Mouse (Mus musculus) heart, adult 2 months (tissue): ENCODE results near the gene Fbxo8. TPM values are rescaled to one million over a fixed set of nuclear protein-coding genes. Genes with fewer than 3 reads are reported as not detected.

Experiments
- DNase-seq, 2 experiments: peaks; one replicate each; pipeline ENCODE4 v3.0.0; 2021
- H3K27ac ChIP-seq: fragments of 200-600 bp; 2 replicates; pipeline ENCODE4 v1.8.1; 2022
- H3K27me3 ChIP-seq: fragments of 200-500 bp; 2 replicates; pipeline ENCODE4 v1.6.1; 2012; ENCODE audit warnings: mild to moderate bottlenecking, low read length, inconsistent platforms, mixed read lengths; ENCODE audit not compliant: control insufficient read depth, insufficient read depth
- H3K36me3 ChIP-seq: fragments of 200-500 bp; 2 replicates; pipeline ENCODE4 v1.6.1; 2012; ENCODE audit warnings: low read length, inconsistent platforms; ENCODE audit not compliant: control insufficient read depth, insufficient read depth
- H3K4me1 ChIP-seq: fragments of 200-500 bp; 2 replicates; pipeline ENCODE4 v1.6.1; 2011; ENCODE audit warnings: low read length; ENCODE audit not compliant: control insufficient read depth, insufficient read depth
- H3K4me3 ChIP-seq: fragments of 200-600 bp; 2 replicates; pipeline ENCODE4 v1.8.1; 2022
- H3K79me2 ChIP-seq: fragments of 200-500 bp; replicated peaks from 2 replicates; pipeline ENCODE4 v1.6.1; 2012; ENCODE audit warnings: mild to moderate bottlenecking, inconsistent platforms, low read length, moderate library complexity, mixed read lengths; ENCODE audit not compliant: control insufficient read depth, insufficient read depth
- H3K9ac ChIP-seq: fragments of 200-500 bp; 2 replicates; pipeline ENCODE4 v1.6.1; 2012; ENCODE audit warnings: low read depth, mild to moderate bottlenecking, control low read depth, inconsistent platforms, low read length, mixed read lengths
- CTCF ChIP-seq: fragments of 200-600 bp; IDR thresholded peaks from 2 replicates; pipeline ENCODE4 v1.8.1; 2022; ENCODE audit warnings: antibody characterized with exemption, mild to moderate bottlenecking, moderate library complexity
- EP300 ChIP-seq: fragments of 200-500 bp; IDR thresholded peaks from 2 replicates; pipeline ENCODE4 v1.6.1; 2011; ENCODE audit warnings: low read depth, low read length, control low read depth; ENCODE audit not compliant: insufficient read depth
- POLR2A ChIP-seq: fragments of 200-500 bp; IDR thresholded peaks from 2 replicates; pipeline ENCODE4 v1.6.1; 2011; ENCODE audit warnings: mild to moderate bottlenecking, low read depth, low read length, control low read depth; ENCODE audit not compliant: insufficient read depth
- WGBS: fragments of 180-500 bp; shearing (Covaris S2); methylation state at CpG from one replicate; pipeline ENCODE4 v1.1.7; 2018; 5-methylcytosine and 5-hydroxymethylcytosine counted together
- intact Hi-C: fragments of 180-260 bp; cut with DNase I; formaldehyde crosslinking; loops from one replicate; pipeline ENCODE4 v1.15.1; 2025
- long read RNA-seq: library from polyadenylated mRNA; stranded (forward); transcript quantifications from one replicate; pipeline ENCODE4 v2.0.0, GENCODE M21; 2021
- polyA plus RNA-seq: library from polyadenylated mRNA; depleted of rRNA; stranded (reverse); fragments of >200 nt; gene quantifications from 2 replicates; pipeline ENCODE4 v1.2.3, GENCODE M21; 2012; rRNA removed
- total RNA-seq, 2 experiments: library from RNA; stranded (reverse); gene quantifications; 2 replicates each; pipeline ENCODE4 v1.2.3; 2021

Gene Fbxo8
- total RNA-seq (10 to 100 TPM; 48.2 to 56.1 TPM), polyA plus RNA-seq (22.2 and 32.7 TPM in 2 replicates)
- long read RNA-seq, transcript Fbxo8-201 (6 exons, 3,571 nt): major isoform, 17 of 19 reads
- long read RNA-seq, partial matches to known transcripts: 1 of 19 reads
- long read RNA-seq, other reads (novel, unspliced or antisense): 1 of 19 reads

GRCm38 (mm10) chr8:56550558-56551360, at the start of gene Fbxo8, which contains the start of gene Cep44:
Fbxo8 (plus strand) TSS chr8:56551090.
Cep44 (minus strand) TSS chr8:56551047.
- under 1% methylated on average over 53 of the region's 53 CpGs for WGBS
- Histone ChIP-seq H3K36me3 (peaks cover 9% of the 10 kb centered on the region), H3K27me3 (no peaks in the 10 kb centered on the region), H3K4me3 (peak within 1 kb of the TSS; percentile 86), H3K9ac (peak within 1 kb of the TSS; percentile 98), H3K4me1 (peaks cover 7% of the 10 kb centered on the region), H3K79me2 (no peaks in the 10 kb centered on the region), H3K27ac (peak within 1 kb of the TSS; percentile 95)
- TF ChIP-seq EP300 (no peak), POLR2A (peak; percentile 66)
- intact Hi-C loops: loop anchor here (10.0 kb wide), 1 partner anchor 954 kb away; no protein-coding TSS in a partner anchor
- peak; percentile 82 to 86 for DNase-seq

- H3K36me3 ChIP-seq: no peaks in the 10 kb centered on the region
- no peak for TF ChIP-seq EP300
- no peak for TF ChIP-seq CTCF
- no peak for TF ChIP-seq POLR2A
- H3K27me3 ChIP-seq: no peaks in the 10 kb centered on the region
- intact Hi-C loops: no loop called here
- H3K79me2 ChIP-seq: no peaks in the 10 kb centered on the region
- H3K4me3 ChIP-seq: no peak overlapping the region
- DNase-seq: no peak
- no peak overlapping the region for H3K27ac ChIP-seq
- H3K4me1 ChIP-seq: no peaks in the 10 kb centered on the region
- H3K9ac ChIP-seq: no peak overlapping the region
Observed at GRCm38 (mm10) chr8:56501911-56502310, 49.0 kb upstream of the Fbxo8 start.

- no peak overlapping the region for H3K4me3 ChIP-seq
- H3K79me2 ChIP-seq: no peaks in the 10 kb centered on the region
- no peaks in the 10 kb centered on the region for H3K36me3 ChIP-seq
- no peak for DNase-seq
- TF ChIP-seq CTCF (no peak), POLR2A (no peak), EP300 (no peak)
- H3K27me3 ChIP-seq: no peaks in the 10 kb centered on the region
- H3K9ac ChIP-seq: no peak overlapping the region
- H3K27ac ChIP-seq: no peak overlapping the region
- H3K4me1 ChIP-seq: no peaks in the 10 kb centered on the region
- intact Hi-C loops: no loop called here
- WGBS: 59% methylated on average over 3 of the region's 3 CpGs
Observed at GRCm38 (mm10) chr8:56508318-56508951, 42.5 kb upstream of the Fbxo8 start.

- intact Hi-C loops: no loop called here
- WGBS: 61% methylated on average over 4 of the region's 4 CpGs
Observed at GRCm38 (mm10) chr8:56508952-56509479, 41.9 kb upstream of the Fbxo8 start.

GRCm38 (mm10) chr8:56518848-56519247, 32.0 kb upstream of the Fbxo8 start:
- no peaks in the 10 kb centered on the region for H3K27me3 ChIP-seq
- H3K9ac ChIP-seq: no peak overlapping the region
- no peaks in the 10 kb centered on the region for H3K4me1 ChIP-seq
- H3K36me3 ChIP-seq: no peaks in the 10 kb centered on the region
- WGBS: 59% methylated on average over 6 of the region's 6 CpGs
- H3K27ac ChIP-seq: no peak overlapping the region
- H3K79me2 ChIP-seq: no peaks in the 10 kb centered on the region
- intact Hi-C loops: no loop called here
- TF ChIP-seq POLR2A: no peak
- TF ChIP-seq CTCF: no peak
- no peak for TF ChIP-seq EP300
- DNase-seq: no peak
- H3K4me3 ChIP-seq: no peak overlapping the region

More at GRCm38 (mm10) chr8:56508952-56509479, 41.9 kb upstream of the Fbxo8 start:
- Histone ChIP-seq H3K79me2 (no peaks in the 10 kb centered on the region), H3K4me3 (no peak overlapping the region), H3K9ac (no peak overlapping the region), H3K36me3 (no peaks in the 10 kb centered on the region), H3K27ac (no peak overlapping the region), H3K4me1 (no peaks in the 10 kb centered on the region), H3K27me3 (no peaks in the 10 kb centered on the region)
- TF ChIP-seq EP300 (no peak), POLR2A (no peak), CTCF (no peak)
- DNase-seq: no peak

- no peak overlapping the region for H3K9ac ChIP-seq
- no peak overlapping the region for H3K27ac ChIP-seq
- no peaks in the 10 kb centered on the region for H3K36me3 ChIP-seq
- no peaks in the 10 kb centered on the region for H3K27me3 ChIP-seq
- WGBS: 73% methylated on average over 2 of the region's 2 CpGs
- TF ChIP-seq CTCF (no peak), POLR2A (no peak), EP300 (no peak)
- no peak overlapping the region for H3K4me3 ChIP-seq
- no peaks in the 10 kb centered on the region for H3K4me1 ChIP-seq
- no peak for DNase-seq
- H3K79me2 ChIP-seq: no peaks in the 10 kb centered on the region
- intact Hi-C loops: no loop called here
Observed at GRCm38 (mm10) chr8:56520249-56520648, 30.6 kb upstream of the Fbxo8 start.
